Mouse (Mus musculus) thymus, postnatal 14 days (tissue): ENCODE data around the gene Casq1.
A peak's percentile ranks its signal among the peaks of the same experiment; 100 is the strongest.

ENCODE experiments used
- DNase-seq: peaks from one replicate; pipeline ENCODE4 v3.0.0; 2021

Gene Casq1

GRCm38 (mm10) chr1:172179102-172179501 lies 40.6 kb downstream of the Casq1 start:
- no peak for DNase-seq

- no peak for DNase-seq
Observed at GRCm38 (mm10) chr1:172177791-172178190, 41.9 kb downstream of the Casq1 start.

- no peak for DNase-seq
Observed at GRCm38 (mm10) chr1:172173181-172173580, 46.5 kb downstream of the Casq1 start.

GRCm38 (mm10) chr1:172172381-172172780 lies 47.3 kb downstream of the Casq1 start:
- no peak for DNase-seq

- no peak for DNase-seq
Observed at GRCm38 (mm10) chr1:172169809-172170208, 49.9 kb downstream of the Casq1 start.

GRCm38 (mm10) chr1:172167911-172168310 lies 51.8 kb downstream of the Casq1 start:
- no peak for DNase-seq

- no peak for DNase-seq
Observed at GRCm38 (mm10) chr1:172162959-172163358, 56.7 kb downstream of the Casq1 start.

- peak; percentile 41 for DNase-seq
Observed at GRCm38 (mm10) chr1:172162009-172162408, 57.7 kb downstream of the Casq1 start.

- DNase-seq: no peak
Observed at GRCm38 (mm10) chr1:172160508-172160907, 59.2 kb downstream of the Casq1 start.

GRCm38 (mm10) chr1:172159970-172160369 lies 59.7 kb downstream of the Casq1 start:
- no peak for DNase-seq
